Mouse (Mus musculus): ENCODE measurements around the gene Cenpf. TPM values are rescaled to one million over a fixed set of nuclear protein-coding genes. Genes with fewer than 3 reads are reported as not detected.

Gene Cenpf
- total and polyA plus RNA-seq, 3 experiments, result 16.5 to 28.2 (median 21.5) TPM

DNA sequence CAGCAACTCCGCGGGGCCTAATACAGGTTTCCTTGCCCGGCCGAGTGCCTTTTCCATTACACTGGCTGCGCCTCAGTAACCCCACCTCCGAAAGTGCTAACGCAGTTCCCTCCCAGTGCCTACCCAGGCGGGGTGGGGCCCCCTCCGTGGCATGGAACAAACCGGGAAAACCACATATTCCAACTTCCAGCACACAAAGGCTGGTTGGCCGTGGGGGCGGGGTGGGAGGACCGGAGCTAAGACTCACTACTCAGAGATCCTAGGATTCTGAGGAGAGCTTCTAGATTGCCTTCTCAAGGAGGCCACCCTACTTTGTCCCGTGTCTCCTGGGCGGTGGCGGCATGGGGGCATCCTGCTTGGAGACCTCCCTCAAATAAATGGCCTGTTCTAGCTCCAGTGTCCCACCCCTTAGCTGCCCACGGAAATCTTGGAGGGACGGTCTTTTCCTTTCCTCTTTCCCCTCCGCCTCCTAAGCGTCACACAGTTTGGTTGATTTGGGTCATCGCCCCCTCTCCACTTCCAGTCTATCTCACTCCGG is 39.5 kb upstream of the Cenpf start:
- no peak overlapping the region for H3K9ac ChIP-seq (ENCODE audit: insufficient read depth, low read depth)
- H3K9me3 ChIP-seq (replicated peaks; ENCODE audit: low read length), result peaks cover 8% of the 10 kb centered on the region
- TF ChIP-seq HCFC1 (IDR thresholded peaks at IDR 0.05; ENCODE audit: low read depth, low read length), result no peak
- no peak for TF ChIP-seq TCF12 (IDR thresholded peaks at IDR 0.05; ENCODE audit: low read depth, low read length)
- TF ChIP-seq EP300 (IDR thresholded peaks at IDR 0.05; ENCODE audit: low read length), result no peak
- no peak for TF ChIP-seq NRF1 (IDR thresholded peaks at IDR 0.05; ENCODE audit: low read depth, low read length)
- no peak for TF ChIP-seq KAT2A (IDR thresholded peaks at IDR 0.05; ENCODE audit: insufficient replicate concordance, low read length)
- TF ChIP-seq ELF1 (IDR thresholded peaks at IDR 0.05; ENCODE audit: low read depth, low read length), result no peak
- no peak for TF ChIP-seq MAZ (IDR thresholded peaks at IDR 0.05; ENCODE audit: low read depth, low read length)
- no peak for TF ChIP-seq TBP (conservative IDR thresholded peaks at IDR 0.05; ENCODE audit: low read depth, low read length)
- no peak for TF ChIP-seq CHD2 (IDR thresholded peaks at IDR 0.05; ENCODE audit: low read length)
- TF ChIP-seq ZKSCAN1 (IDR thresholded peaks at IDR 0.05; ENCODE audit: borderline replicate concordance, low read depth, low read length), result no peak
- no peak for TF ChIP-seq RCOR1 (conservative IDR thresholded peaks at IDR 0.05; ENCODE audit: low read depth, low read length)
- TF ChIP-seq BHLHE40 (IDR thresholded peaks at IDR 0.05; ENCODE audit: low read depth, low read length), result no peak
- no peak for TF ChIP-seq GABPA (IDR thresholded peaks at IDR 0.05; ENCODE audit: insufficient replicate concordance, low read depth, low read length)
- TF ChIP-seq CTCF (conservative IDR thresholded peaks at IDR 0.05 in 1 of 2, IDR thresholded peaks at IDR 0.05 in 1 of 2; ENCODE audit: low read depth in 2 of 2, low read length in 2 of 2), result no peak
- TF ChIP-seq MXI1 (IDR thresholded peaks at IDR 0.05; ENCODE audit: low read depth, low read length), result no peak
- TF ChIP-seq MAX (IDR thresholded peaks at IDR 0.05; ENCODE audit: low read length), result no peak
- no peak for TF ChIP-seq CHD1 (IDR thresholded peaks at IDR 0.05; ENCODE audit: low read depth, low read length)
- no peak for TF ChIP-seq USF1 (IDR thresholded peaks at IDR 0.05; ENCODE audit: low read depth, low read length)
- in situ Hi-C loops (cut with MboI; ENCODE audit: low pct_ligation_motif_present, low pct_unique_long_range_greater_than_20kb, low sequenced_read_pairs) (no loop called here), dilution Hi-C loops (cut with MboI; ENCODE audit: extremely low pct_ligation_motif_present, extremely low pct_unique_long_range_greater_than_20kb, low sequenced_read_pairs) (no loop called here)
- no peaks in the 10 kb centered on the region for H3K36me3 ChIP-seq (replicated peaks in 1 of 2; ENCODE audit: control insufficient read depth in 1 of 2, insufficient read depth in 1 of 2, low read length in 1 of 2)
- H3K27ac ChIP-seq (ENCODE audit: insufficient read depth, low read depth), result no peak overlapping the region
- no peak for DNase-seq (ENCODE audit: extremely low read depth)
- peaks cover 0 to 15% of the 10 kb centered on the region in 2 experiments; a peak in 2 of 4 replicates for H3K4me1 ChIP-seq (ENCODE audit: control insufficient read depth in 1 of 2, insufficient read depth in 2 of 2)
- H3K4me3 ChIP-seq (replicated peaks in 1 of 3; ENCODE audit: low read depth in 2 of 3, low read length in 2 of 3, poor library complexity in 1 of 3), result no peak overlapping the region
- H3K79me2 ChIP-seq (replicated peaks; ENCODE audit: control insufficient read depth, extremely low read depth, insufficient read depth, poor library complexity, severe bottlenecking), result no peaks in the 10 kb centered on the region
- H3K27me3 ChIP-seq (replicated peaks), result no peaks in the 10 kb centered on the region
- H3K4me2 ChIP-seq (ENCODE audit: insufficient read depth, low read depth, poor library complexity, severe bottlenecking), result no peak overlapping the region

DNA sequence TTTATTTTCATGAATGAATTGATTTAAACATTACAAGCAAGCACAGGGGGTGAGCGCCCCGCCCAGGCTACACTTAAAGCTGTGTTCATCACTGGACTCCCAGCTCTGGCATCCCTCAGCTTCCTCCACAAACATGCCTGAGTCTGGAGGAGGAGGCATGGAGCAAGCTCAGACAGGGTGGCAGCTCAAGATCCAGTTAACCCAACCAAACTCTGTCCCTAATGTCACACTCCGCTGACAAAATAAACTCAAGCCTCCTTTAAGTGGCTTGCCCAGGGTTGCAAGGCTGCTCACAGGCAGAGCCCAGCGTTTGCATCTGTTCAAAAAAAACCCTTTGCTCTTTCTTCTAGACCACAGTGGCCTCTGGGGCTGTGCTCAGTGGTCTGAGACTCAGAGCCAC is 38.2 kb upstream of the Cenpf start:
- no peak for DNase-seq (ENCODE audit: extremely low read depth)
- Histone ChIP-seq H3K4me3 (replicated peaks in 1 of 3; ENCODE audit: low read depth in 2 of 3, low read length in 2 of 3, poor library complexity in 1 of 3) (no peak overlapping the region), H3K9ac (ENCODE audit: insufficient read depth, low read depth) (no peak overlapping the region), H3K4me1 (ENCODE audit: control insufficient read depth in 1 of 2, insufficient read depth in 2 of 2) (peaks cover 0 to 15% of the 10 kb centered on the region in 2 experiments; a peak in 2 of 4 replicates), H3K27me3 (replicated peaks) (no peaks in the 10 kb centered on the region), H3K4me2 (ENCODE audit: insufficient read depth, low read depth, poor library complexity, severe bottlenecking) (no peak overlapping the region), H3K36me3 (replicated peaks in 1 of 2; ENCODE audit: control insufficient read depth in 1 of 2, insufficient read depth in 1 of 2, low read length in 1 of 2) (no peaks in the 10 kb centered on the region), H3K9me3 (replicated peaks; ENCODE audit: low read length) (peaks cover 8% of the 10 kb centered on the region), H3K79me2 (replicated peaks; ENCODE audit: control insufficient read depth, extremely low read depth, insufficient read depth, poor library complexity, severe bottlenecking) (no peaks in the 10 kb centered on the region), H3K27ac (ENCODE audit: insufficient read depth, low read depth) (no peak overlapping the region)
- no peak for TF ChIP-seq JUND (conservative IDR thresholded peaks at IDR 0.05; ENCODE audit: low read depth, low read length)
- no peak for TF ChIP-seq BHLHE40 (IDR thresholded peaks at IDR 0.05; ENCODE audit: low read depth, low read length)
- no peak for TF ChIP-seq EP300 (IDR thresholded peaks at IDR 0.05; ENCODE audit: low read length)
- TF ChIP-seq TBP (conservative IDR thresholded peaks at IDR 0.05; ENCODE audit: low read depth, low read length), result no peak
- TF ChIP-seq ZMIZ1 (IDR thresholded peaks at IDR 0.05; ENCODE audit: low read depth, low read length), result no peak
- no peak for TF ChIP-seq UBTF (IDR thresholded peaks at IDR 0.05; ENCODE audit: low read depth, low read length)
- no peak for TF ChIP-seq ETS1 (conservative IDR thresholded peaks at IDR 0.05; ENCODE audit: low read depth, low read length)
- TF ChIP-seq USF2 (conservative IDR thresholded peaks at IDR 0.05; ENCODE audit: low read depth, low read length), result no peak
- TF ChIP-seq ZNF384 (IDR thresholded peaks at IDR 0.05; ENCODE audit: low read depth, low read length), result no peak
- no peak for TF ChIP-seq PAX5 (IDR thresholded peaks at IDR 0.05; ENCODE audit: low read length)
- no peak for TF ChIP-seq RCOR1 (conservative IDR thresholded peaks at IDR 0.05; ENCODE audit: low read depth, low read length)
- TF ChIP-seq NRF1 (IDR thresholded peaks at IDR 0.05; ENCODE audit: low read depth, low read length), result no peak
- TF ChIP-seq MAX (IDR thresholded peaks at IDR 0.05; ENCODE audit: low read length), result no peak
- TF ChIP-seq CHD2 (IDR thresholded peaks at IDR 0.05; ENCODE audit: low read length), result no peak
- dilution Hi-C loops (cut with MboI; ENCODE audit: extremely low pct_ligation_motif_present, extremely low pct_unique_long_range_greater_than_20kb, low sequenced_read_pairs), result no loop called here
- in situ Hi-C loops (cut with MboI; ENCODE audit: low pct_ligation_motif_present, low pct_unique_long_range_greater_than_20kb, low sequenced_read_pairs), result no loop called here

Measured in CH12.LX (cell line).